8 mouse cellular contexts compared by ENCODE assay signal in the genomic region with DNA sequence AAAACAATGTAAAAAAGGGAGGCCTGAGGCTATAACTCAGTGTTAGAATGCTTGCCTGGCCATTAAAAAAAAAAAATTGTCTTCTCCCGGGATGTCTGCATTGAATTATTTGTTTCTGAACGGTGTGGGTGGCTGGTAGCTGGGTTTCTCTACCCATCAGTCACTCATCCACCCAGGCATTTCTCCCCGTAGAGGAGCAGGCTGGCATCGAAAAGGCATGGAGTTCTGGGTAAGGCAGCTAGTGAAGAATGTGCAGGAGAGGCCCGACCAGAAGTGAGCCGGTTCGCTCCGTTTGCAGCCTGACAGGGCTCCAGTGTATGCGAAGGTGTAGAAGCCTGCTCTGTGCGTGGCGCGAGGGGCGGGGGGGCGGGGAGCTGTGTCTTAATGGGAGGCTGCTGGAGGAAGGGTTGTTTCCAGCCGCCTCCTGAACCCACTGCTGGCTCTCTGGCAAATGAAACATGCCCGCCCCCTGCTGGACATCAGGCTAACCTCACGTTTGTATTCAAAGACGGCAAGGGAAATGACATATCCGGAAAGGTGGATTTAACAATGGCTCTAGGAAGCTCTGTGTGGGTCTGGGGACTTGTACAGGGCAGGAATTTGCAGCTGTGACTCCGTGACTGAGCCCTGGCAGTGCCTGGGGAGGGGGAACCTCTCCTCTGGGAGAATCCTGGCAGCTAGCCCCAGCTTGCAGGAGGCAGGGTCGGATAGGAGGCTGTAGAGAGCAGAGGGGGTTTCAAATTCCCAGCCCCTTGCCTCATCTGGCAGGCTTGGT. TPM values are rescaled to one million over a fixed set of nuclear protein-coding genes. Genes with fewer than 3 reads are reported as not detected.
A peak's percentile ranks its signal among the peaks of the same experiment; 100 is the strongest.
DNase-seq lines count a peak whose midpoint lies in the region; ATAC-seq lines count a peak whose summit lies in the region.

No protein-coding gene starts in this region.

- ATAC-seq in megakaryocyte-erythroid progenitor cell, adult 5-6 weeks (replicated peaks; ENCODE audit: low FRiP score, low TSS enrichment, poor library complexity, severe bottlenecking) = peak; percentile 65

- DNase-seq in WW6 (ENCODE audit: low read depth, low spot score) = peak; percentile 70
- peak; percentile 93 to 97 for DNase-seq in cerebellum, postnatal 4 days (ENCODE audit: low spot score in 2 of 2)
- peak; percentile 93 for DNase-seq in gastrocnemius, postnatal 10 days
- peak; percentile 89 for DNase-seq in induced T-regulatory cell, adult 2 months (ENCODE audit: low read depth)
- DNase-seq in left cerebral cortex, adult 8-10 months (ENCODE audit: low spot score in 2 of 2) = peak; percentile 75 to 91
- DNase-seq in right cerebral cortex, postnatal 14 days = peak; percentile 96
- peak; percentile 92 for DNase-seq in urinary bladder, postnatal 25 days (ENCODE audit: low spot score)

RNA-seq across cellular contexts. Expression of a gene that starts 34.5 kb away (rescaled TPM):
- total RNA-seq in gastrocnemius, postnatal 10 days (2021) = 10 to 100 TPM; 10.9 to 14.8 TPM
- total RNA-seq in left cerebral cortex, adult 8-10 months (2022) = 100 to 1,000 TPM in 2 of 4 experiments, 10 to 100 TPM in 2; 37.3 to 127 (median 71.2) TPM
- 111 and 132 TPM in 2 replicates for total RNA-seq in megakaryocyte-erythroid progenitor cell, adult 5-6 weeks (2014; fragmentation: Nextera tagmentation)
- total RNA-seq in megakaryocyte-erythroid progenitor cell, adult 5-6 weeks (2017) = 33.5 and 41.8 TPM in 2 replicates

Comparison
In these comparisons a context has a peak if more than half of its experiments do, and no peak if none do; other contexts are left out.
1. Peak in every context shown above with its lines: DNase-seq and ATAC-seq.